Mouse (Mus musculus): ENCODE results near the gene Gpx8. TPM values are rescaled to one million over a fixed set of nuclear protein-coding genes. Genes with fewer than 3 reads are reported as not detected.
"Not testable (repeated sequence)": the region's sequence is repeated elsewhere in the genome, so short reads cannot be mapped to it uniquely, and the experiment has no call there.

Gpx8 gene
- total RNA-seq, 2 experiments from 2014 or later: 8.1 to 8.5 TPM

- Histone ChIP-seq H3K27ac (no peak overlapping the region), H3K4me3 (no peak overlapping the region)
- no peak for DNase-seq (ENCODE audit: extremely low spot score in 1 of 2, low spot score in 2 of 2)
- TF ChIP-seq CTCF (IDR thresholded peaks at IDR 0.05): no peak
- intact Hi-C loops (cut with DNase I): no loop called here
Observed at GRCm38 (mm10) chr13:113021521-113021920, 24.7 kb downstream of the Gpx8 start.

GRCm38 (mm10) chr13:113013174-113013953, 32.8 kb downstream of the Gpx8 start:
- DNase-seq (ENCODE audit: extremely low spot score in 1 of 2, low spot score in 2 of 2); intact Hi-C loops (cut with DNase I); H3K27ac ChIP-seq: not testable (repeated sequence)
- peak overlapping the region; percentile 17; the same call in 1 of the 2 replicates for H3K4me3 ChIP-seq

- no peak for DNase-seq (ENCODE audit: extremely low spot score in 1 of 2, low spot score in 2 of 2)
- intact Hi-C loops (cut with DNase I): no loop called here
- Histone ChIP-seq H3K27ac (no peak overlapping the region), H3K4me3 (no peak overlapping the region)
- no peak for TF ChIP-seq CTCF (IDR thresholded peaks at IDR 0.05)
Observed at GRCm38 (mm10) chr13:113012683-113013082, 33.5 kb downstream of the Gpx8 start.

GRCm38 (mm10) chr13:113000576-113001318, 45.5 kb downstream of the Gpx8 start:
- H3K4me3 ChIP-seq: no peak overlapping the region
- no peak overlapping the region for H3K27ac ChIP-seq
- TF ChIP-seq CTCF (IDR thresholded peaks at IDR 0.05): no peak
- no peak for DNase-seq (ENCODE audit: extremely low spot score in 1 of 2, low spot score in 2 of 2)
- intact Hi-C loops (cut with DNase I): no loop called here

GRCm38 (mm10) chr13:113000090-113000489, 46.1 kb downstream of the Gpx8 start:
- no peak overlapping the region for H3K4me3 ChIP-seq
- no peak for TF ChIP-seq CTCF (IDR thresholded peaks at IDR 0.05)
- intact Hi-C loops (cut with DNase I): no loop called here
- DNase-seq (ENCODE audit: extremely low spot score in 1 of 2, low spot score in 2 of 2): no peak
- no peak overlapping the region for H3K27ac ChIP-seq

- no peak for TF ChIP-seq CTCF (IDR thresholded peaks at IDR 0.05)
- peak overlapping the region; percentile 79 for H3K27ac ChIP-seq
Observed at GRCm38 (mm10) chr13:112998427-112999201, 47.6 kb downstream of the Gpx8 start.

GRCm38 (mm10) chr13:112997369-112997768, 48.8 kb downstream of the Gpx8 start:
- Histone ChIP-seq H3K27ac (no peak overlapping the region), H3K4me3 (no peak overlapping the region)
- TF ChIP-seq CTCF (IDR thresholded peaks at IDR 0.05): no peak
- intact Hi-C loops (cut with DNase I): no loop called here
- no peak for DNase-seq (ENCODE audit: extremely low spot score in 1 of 2, low spot score in 2 of 2)

More at GRCm38 (mm10) chr13:112998427-112999201, 47.6 kb downstream of the Gpx8 start:
- peak; percentile 53 to 64 for DNase-seq (ENCODE audit: extremely low spot score in 1 of 2, low spot score in 2 of 2)
- peak overlapping the region; percentile 58 for H3K4me3 ChIP-seq
- intact Hi-C loops (cut with DNase I): loop anchor here (1.0 kb wide), 1 partner anchor 37 kb away; the partner anchor contains the start of gene Cdc20b

GRCm38 (mm10) chr13:112996407-112996806, 49.8 kb downstream of the Gpx8 start:
- intact Hi-C loops (cut with DNase I): no loop called here
- H3K4me3 ChIP-seq: no peak overlapping the region
- TF ChIP-seq CTCF (IDR thresholded peaks at IDR 0.05): no peak
- H3K27ac ChIP-seq: no peak overlapping the region
- DNase-seq (ENCODE audit: extremely low spot score in 1 of 2, low spot score in 2 of 2): no peak

GRCm38 (mm10) chr13:112994191-112994590, 52.0 kb downstream of the Gpx8 start:
- DNase-seq (ENCODE audit: extremely low spot score in 1 of 2, low spot score in 2 of 2): peak; percentile 48 to 51
- TF ChIP-seq CTCF (IDR thresholded peaks at IDR 0.05): peak; percentile 64
- no peak overlapping the region for H3K27ac ChIP-seq
- peak overlapping the region; percentile 37 for H3K4me3 ChIP-seq
- intact Hi-C loops (cut with DNase I): no loop called here

GRCm38 (mm10) chr13:112993531-112994152, 52.6 kb downstream of the Gpx8 start, which contains the start of gene Mcidas:
Mcidas (plus strand) TSS chr13:112993845.
- Histone ChIP-seq H3K27ac (no peak within 1 kb of the TSS), H3K4me3 (peak within 1 kb of the TSS; percentile 37)
- peak in 1 of 2 experiments; percentile 12 for DNase-seq (ENCODE audit: extremely low spot score in 1 of 2, low spot score in 2 of 2)
- intact Hi-C loops (cut with DNase I): no loop called here
- no peak for TF ChIP-seq CTCF (IDR thresholded peaks at IDR 0.05)

Small RNA genes within 50 kb of the gene (microRNA-seq; reads per million reads assigned to microRNA genes)
- gene Mir449a (19.5 to 28.2 reads per million in 2 experiments), gene Mir449b (0 reads per million in 2 experiments), gene Mir449c (0 reads per million in 2 experiments)

Other genes starting within 250 kb of the Gpx8 start
- gene Plpp1, start 245.6 kb downstream of the Gpx8 start, total RNA-seq (2021): 10 to 100 TPM; 26.8 to 27.4 TPM
- gene Mtrex, start 119.0 kb downstream of the Gpx8 start, total RNA-seq (2021): 10 to 100 TPM; 46.0 to 47.3 TPM
- gene Dhx29, start 119.0 kb downstream of the Gpx8 start, total RNA-seq (2021): 10 to 100 TPM; 19.1 to 22.0 TPM
- 1 to 10 TPM; 1.5 to 2.0 TPM for gene Ccno, start 58.6 kb downstream of the Gpx8 start, total RNA-seq (2021)
- gene Mcidas, start 52.6 kb downstream of the Gpx8 start, total RNA-seq (2021): under 1 TPM; 0.36 to 0.37 TPM
- gene Cdc20b, start 11.3 kb downstream of the Gpx8 start, total RNA-seq (2021): under 1 TPM in 1 of 2 experiments, not detected in 1; 0.29 TPM
- gene Gzma, start 54.6 kb upstream of the Gpx8 start, total RNA-seq (2021): not detected
- under 1 TPM in 1 of 2 experiments, not detected in 1; 0.16 TPM for gene Esm1, start 163.2 kb upstream of the Gpx8 start, total RNA-seq (2021)
- under 1 TPM; 0.26 to 0.27 TPM for gene Gzmk, start 179.5 kb upstream of the Gpx8 start, total RNA-seq (2021)
- 1 to 10 TPM; 1.1 to 1.2 TPM for gene BC067074, start 246.7 kb upstream of the Gpx8 start, total RNA-seq (2021)

Measured in left cerebral cortex, adult 2 months (tissue).